Mouse (Mus musculus) stomach, embryonic 14.5 days (tissue): ENCODE results near the gene Gm13889. TPM values are rescaled to one million over a fixed set of nuclear protein-coding genes. Genes with fewer than 3 reads are reported as not detected.

Experiments
- ATAC-seq: fragments of 200-750 bp; cut with Nextera tagmentation; 2 replicates; pipeline ENCODE4 v1.8.0; 2017; ENCODE audit warnings: low read depth, moderate TSS enrichment; ENCODE audit not compliant: insufficient number of reproducible peaks, insufficient read depth, low FRiP score
- H3K27ac ChIP-seq: fragments of 300-500 bp; sonication (generic); 2 replicates; pipeline ENCODE4 v1.5.1; 2014; ENCODE audit warnings: mild to moderate bottlenecking, low read length, moderate library complexity, mixed read lengths
- H3K27me3 ChIP-seq: fragments of 300-500 bp; sonication (generic); 2 replicates; pipeline ENCODE4 v1.6.1; 2014; ENCODE audit warnings: low read length, control low read depth, mixed read lengths; ENCODE audit not compliant: control insufficient read depth, insufficient read depth
- H3K36me3 ChIP-seq: fragments of 300-500 bp; sonication (generic); 2 replicates; pipeline ENCODE4 v1.6.1; 2014; ENCODE audit warnings: mild to moderate bottlenecking, control low read depth, low read length, moderate library complexity, mixed read lengths; ENCODE audit not compliant: control insufficient read depth, insufficient read depth
- H3K4me1 ChIP-seq: fragments of 300-500 bp; sonication (generic); 2 replicates; pipeline ENCODE4 v1.6.1; 2014; ENCODE audit warnings: low read length, control low read depth, mixed read lengths; ENCODE audit not compliant: control insufficient read depth, insufficient read depth
- H3K4me2 ChIP-seq: fragments of 300-500 bp; sonication (generic); replicated peaks from 2 replicates; pipeline ENCODE4 v1.6.1; 2014; ENCODE audit warnings: low read depth, low read length, control low read depth
- H3K4me3 ChIP-seq: fragments of 300-500 bp; sonication (generic); 2 replicates; pipeline ENCODE4 v1.5.1; 2014; ENCODE audit warnings: low read depth, low read length, control low read depth
- H3K9ac ChIP-seq: fragments of 300-500 bp; sonication (generic); replicated peaks from 2 replicates; pipeline ENCODE4 v1.6.1; 2014; ENCODE audit warnings: low read depth, mild to moderate bottlenecking, control low read depth, low read length, moderate library complexity, mixed read lengths
- H3K9me3 ChIP-seq: fragments of 300-500 bp; sonication (generic); 2 replicates; pipeline ENCODE4 v1.6.1; 2016; ENCODE audit warnings: low read depth, low read length, control low read depth; ENCODE audit not compliant: control insufficient read depth
- WGBS: fragments of 180-500 bp; shearing (Covaris S2); extraction: QIAGEN DNeasy Blood & Tissue Kit; methylation state at CpG from one replicate; pipeline ENCODE4 v1.1.7; 2014; 5-methylcytosine and 5-hydroxymethylcytosine counted together
- polyA plus RNA-seq: library from polyadenylated mRNA; unstranded; fragments of >200 nt; fragmentation: Nextera tagmentation; extraction: Ambion mirVana; gene quantifications from 2 replicates; pipeline ENCODE4 v1.2.1, GENCODE M21; 2014

The Gm13889 gene
- polyA plus RNA-seq, 1 experiment from 2014 or later = 26.1 TPM

DNA sequence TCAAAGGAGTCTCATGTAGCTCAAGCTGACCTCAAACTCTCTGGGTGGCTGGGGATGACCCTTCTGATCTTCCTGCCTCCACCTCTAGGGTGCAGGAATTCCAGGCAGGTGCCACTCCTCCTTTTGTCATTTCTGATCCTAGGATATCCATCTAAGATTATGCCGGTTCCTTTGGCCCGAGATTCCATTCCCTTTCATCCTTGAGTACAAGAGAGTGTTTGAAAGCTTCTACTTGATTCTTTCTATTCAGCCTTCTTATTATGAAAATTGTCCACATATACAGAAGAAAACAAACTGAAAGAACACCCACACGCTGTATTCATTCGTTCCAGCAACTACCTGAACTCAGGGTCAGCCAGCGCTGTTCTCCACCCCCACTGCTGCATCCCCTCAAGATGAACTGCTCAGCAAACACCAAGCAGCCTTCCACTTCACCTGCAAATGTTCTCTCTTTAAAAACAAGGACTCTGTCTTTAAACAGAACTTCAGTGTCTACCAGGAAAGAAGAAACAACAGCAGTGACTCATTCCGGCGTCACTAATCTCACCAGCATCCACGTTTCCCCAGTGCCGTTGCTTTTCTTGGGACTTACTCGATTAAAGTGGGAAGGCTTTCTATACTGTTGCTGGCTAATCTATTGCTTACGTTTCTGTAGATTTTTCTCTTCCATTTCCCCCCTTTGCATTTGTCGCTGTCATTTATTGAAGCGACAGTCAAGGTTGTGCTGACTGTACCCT, 29.1 kb downstream of the Gm13889 start:
- no peaks in the 10 kb centered on the region for H3K27me3 ChIP-seq
- no peaks in the 10 kb centered on the region for H3K4me1 ChIP-seq
- H3K9me3 ChIP-seq = no peaks in the 10 kb centered on the region
- H3K27ac ChIP-seq = no peak overlapping the region
- no peak for ATAC-seq
- no peaks in the 10 kb centered on the region for H3K36me3 ChIP-seq
- no peak overlapping the region for H3K9ac ChIP-seq
- H3K4me3 ChIP-seq = no peak overlapping the region
- 60% methylated on average over 13 of the region's 13 CpGs for WGBS
- H3K4me2 ChIP-seq = no peak overlapping the region

DNA sequence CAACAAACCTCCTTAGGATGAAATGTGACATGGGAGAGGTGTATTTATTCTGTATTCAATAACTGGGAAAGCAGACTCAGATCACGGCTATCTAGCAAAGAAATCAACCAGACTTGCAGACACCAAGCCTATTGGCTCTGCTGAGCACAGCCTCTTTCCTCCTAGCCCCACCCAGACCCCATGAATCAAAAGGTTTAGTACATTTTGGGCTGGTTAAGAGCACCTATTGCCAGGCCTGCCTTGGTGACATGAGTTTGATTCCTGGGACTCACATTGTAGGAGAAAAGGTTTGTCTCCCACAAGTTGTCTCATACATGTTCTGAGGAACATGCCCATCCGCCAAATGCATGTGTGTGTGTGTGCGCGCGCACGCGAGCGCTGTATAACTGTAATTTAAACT, 30.9 kb downstream of the Gm13889 start:
- Histone ChIP-seq H3K9me3 (no peaks in the 10 kb centered on the region), H3K9ac (no peak overlapping the region), H3K4me2 (no peak overlapping the region), H3K4me1 (no peaks in the 10 kb centered on the region), H3K27ac (no peak overlapping the region), H3K36me3 (no peaks in the 10 kb centered on the region), H3K4me3 (no peak overlapping the region), H3K27me3 (no peaks in the 10 kb centered on the region)
- WGBS = 89% methylated on average over 8 of the region's 8 CpGs
- no peak for ATAC-seq

GRCm38 (mm10) chr2:93919093-93919492, 37.9 kb downstream of the Gm13889 start:
- no peak for ATAC-seq
- H3K27ac ChIP-seq = no peak overlapping the region
- H3K4me2 ChIP-seq = no peak overlapping the region
- 85% methylated on average over 3 of the region's 3 CpGs for WGBS
- no peaks in the 10 kb centered on the region for H3K36me3 ChIP-seq
- no peak overlapping the region for H3K9ac ChIP-seq
- H3K4me3 ChIP-seq = no peak overlapping the region
- H3K9me3 ChIP-seq = no peaks in the 10 kb centered on the region
- no peaks in the 10 kb centered on the region for H3K27me3 ChIP-seq
- H3K4me1 ChIP-seq = no peaks in the 10 kb centered on the region

DNA sequence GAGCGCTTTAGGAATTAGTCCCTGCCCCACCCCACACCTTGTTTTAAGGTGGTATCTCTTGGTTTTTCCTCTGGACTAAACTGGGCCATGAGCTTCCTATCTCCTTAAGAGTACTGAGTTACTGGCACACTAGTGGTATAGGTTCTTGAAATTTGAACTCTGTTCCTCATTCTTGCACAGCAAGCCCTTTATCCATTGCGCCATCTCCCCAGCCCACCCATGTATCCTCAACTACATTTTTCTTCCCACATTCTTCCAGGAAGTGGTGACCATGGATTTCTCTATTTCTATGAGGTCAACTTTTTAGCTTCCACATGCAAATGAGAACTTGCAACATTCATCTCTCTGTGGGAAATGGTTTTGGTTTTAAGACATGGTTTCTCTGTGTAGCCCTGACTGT, 43.4 kb downstream of the Gm13889 start:
- H3K36me3 ChIP-seq = no peaks in the 10 kb centered on the region
- H3K9ac ChIP-seq = no peak overlapping the region
- H3K4me3 ChIP-seq = no peak overlapping the region
- H3K4me1 ChIP-seq = no peaks in the 10 kb centered on the region
- WGBS = 94% methylated on average over 2 of the region's 2 CpGs
- H3K4me2 ChIP-seq = no peak overlapping the region
- H3K9me3 ChIP-seq = no peaks in the 10 kb centered on the region
- H3K27ac ChIP-seq = no peak overlapping the region
- H3K27me3 ChIP-seq = no peaks in the 10 kb centered on the region
- ATAC-seq = no peak

DNA sequence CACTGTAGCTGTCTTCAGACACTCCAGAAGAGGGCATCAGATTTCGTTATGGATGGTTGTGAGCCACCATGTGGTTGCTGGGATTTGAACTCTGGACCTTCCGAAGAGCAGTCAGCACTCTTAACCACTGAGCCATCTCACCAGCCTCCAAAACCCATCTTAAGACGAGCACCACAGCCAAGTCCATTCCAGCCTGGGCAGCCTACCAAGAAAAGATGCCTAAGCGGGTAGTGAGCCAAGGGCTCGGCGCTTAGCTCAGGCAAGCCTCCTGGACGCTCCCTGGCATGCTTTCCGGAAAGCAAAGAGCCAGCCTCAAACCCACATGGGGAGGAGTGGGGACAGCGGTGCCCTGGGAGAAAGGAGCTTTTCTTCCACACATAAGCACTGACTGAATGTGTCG, 45.1 kb downstream of the Gm13889 start:
- no peaks in the 10 kb centered on the region for H3K27me3 ChIP-seq
- no peaks in the 10 kb centered on the region for H3K9me3 ChIP-seq
- H3K36me3 ChIP-seq = no peaks in the 10 kb centered on the region
- 85% methylated on average over 10 of the region's 10 CpGs for WGBS
- H3K9ac ChIP-seq = no peak overlapping the region
- no peak for ATAC-seq
- no peak overlapping the region for H3K27ac ChIP-seq
- H3K4me3 ChIP-seq = no peak overlapping the region
- H3K4me2 ChIP-seq = no peak overlapping the region
- H3K4me1 ChIP-seq = no peaks in the 10 kb centered on the region

GRCm38 (mm10) chr2:93909716-93910115, 47.3 kb downstream of the Gm13889 start:
- no peak for ATAC-seq

GRCm38 (mm10) chr2:93907519-93908294, 49.3 kb downstream of the Gm13889 start:
- WGBS = 62% methylated on average over 9 of the region's 9 CpGs
- Histone ChIP-seq H3K4me1 (no peaks in the 10 kb centered on the region), H3K9me3 (no peaks in the 10 kb centered on the region), H3K27ac (no peak overlapping the region), H3K4me3 (no peak overlapping the region), H3K36me3 (no peaks in the 10 kb centered on the region), H3K9ac (no peak overlapping the region), H3K27me3 (no peaks in the 10 kb centered on the region), H3K4me2 (no peak overlapping the region)
- no peak for ATAC-seq

More at GRCm38 (mm10) chr2:93909716-93910115, 47.3 kb downstream of the Gm13889 start:
- Histone ChIP-seq H3K9ac (no peak overlapping the region), H3K4me3 (no peak overlapping the region), H3K36me3 (no peaks in the 10 kb centered on the region), H3K27me3 (no peaks in the 10 kb centered on the region), H3K9me3 (no peaks in the 10 kb centered on the region), H3K4me1 (no peaks in the 10 kb centered on the region), H3K4me2 (no peak overlapping the region), H3K27ac (no peak overlapping the region)
- WGBS = 71% methylated on average over 5 of the region's 5 CpGs

DNA sequence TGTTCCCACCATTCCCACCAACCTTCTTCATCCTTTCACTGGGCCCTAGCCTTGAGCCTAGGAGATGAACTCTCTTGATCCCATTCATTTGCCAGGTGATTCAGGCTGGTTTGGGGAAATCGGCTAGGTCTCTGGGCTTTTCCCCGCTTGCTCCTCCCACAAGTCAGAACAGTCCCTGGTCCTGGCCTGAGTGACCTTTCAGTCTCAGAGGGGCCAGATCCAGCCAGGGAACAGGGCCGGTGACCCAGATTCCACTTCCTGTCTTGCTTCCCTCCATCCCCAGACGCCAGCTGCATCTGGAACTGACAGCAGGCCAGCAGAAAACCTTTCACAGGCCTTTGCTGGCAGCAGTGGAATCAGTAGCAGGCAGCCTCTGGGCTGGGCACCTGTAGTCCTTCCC, 50.7 kb downstream of the Gm13889 start:
- no peak overlapping the region for H3K4me2 ChIP-seq
- H3K27ac ChIP-seq = no peak overlapping the region
- no peaks in the 10 kb centered on the region for H3K4me1 ChIP-seq
- H3K27me3 ChIP-seq = no peaks in the 10 kb centered on the region
- WGBS = 35% methylated on average over 4 of the region's 4 CpGs
- ATAC-seq = no peak
- H3K9me3 ChIP-seq = no peaks in the 10 kb centered on the region
- no peak overlapping the region for H3K9ac ChIP-seq
- no peaks in the 10 kb centered on the region for H3K36me3 ChIP-seq
- H3K4me3 ChIP-seq = no peak overlapping the region
